Mouse (Mus musculus) liver, adult (tissue): ENCODE results near the gene Mrm3.

ENCODE experiments used
- GATA4 ChIP-seq: IDR thresholded peaks from 2 replicates; pipeline ENCODE4 v1.6.1; 2014; ENCODE audit warnings: mild to moderate bottlenecking, low read length; ENCODE audit not compliant: insufficient replicate concordance

Gene Mrm3

DNA sequence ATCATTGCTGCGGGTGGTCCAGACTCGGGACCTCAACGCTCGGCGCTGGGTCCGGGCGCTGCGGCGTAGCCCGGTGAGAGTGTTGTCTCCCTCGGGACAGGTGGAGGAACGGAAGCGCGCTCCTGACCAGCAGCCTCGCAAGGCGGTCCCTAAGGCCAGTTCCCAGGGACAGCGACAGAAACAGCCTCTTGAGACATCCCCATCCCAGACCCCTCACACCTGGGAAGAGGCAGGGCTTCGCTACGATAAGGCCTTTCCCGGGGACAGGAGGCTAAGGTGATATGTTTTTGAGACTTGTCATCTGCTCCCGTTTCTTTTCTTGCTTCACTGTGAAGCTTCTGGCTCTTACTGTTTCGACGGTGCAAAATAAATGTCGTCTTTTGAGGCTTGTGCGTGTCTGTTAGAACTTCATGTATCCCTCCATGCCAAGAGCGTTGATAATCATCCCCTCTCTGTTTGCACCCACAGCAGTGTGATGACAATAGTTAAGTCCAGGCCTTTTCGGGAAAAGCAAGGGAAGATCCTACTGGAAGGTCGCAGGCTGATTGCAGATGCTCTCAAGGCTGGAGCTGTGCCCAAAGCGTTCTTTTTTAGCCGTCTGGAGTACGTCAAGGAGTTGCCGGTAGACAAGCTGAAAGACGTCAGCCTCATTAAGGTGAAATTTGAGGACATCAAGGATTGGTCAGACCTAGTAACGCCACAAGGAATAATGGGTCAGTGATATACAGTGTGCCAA is 464 bp downstream of the Mrm3 start:
- no peak for TF ChIP-seq GATA4

DNA sequence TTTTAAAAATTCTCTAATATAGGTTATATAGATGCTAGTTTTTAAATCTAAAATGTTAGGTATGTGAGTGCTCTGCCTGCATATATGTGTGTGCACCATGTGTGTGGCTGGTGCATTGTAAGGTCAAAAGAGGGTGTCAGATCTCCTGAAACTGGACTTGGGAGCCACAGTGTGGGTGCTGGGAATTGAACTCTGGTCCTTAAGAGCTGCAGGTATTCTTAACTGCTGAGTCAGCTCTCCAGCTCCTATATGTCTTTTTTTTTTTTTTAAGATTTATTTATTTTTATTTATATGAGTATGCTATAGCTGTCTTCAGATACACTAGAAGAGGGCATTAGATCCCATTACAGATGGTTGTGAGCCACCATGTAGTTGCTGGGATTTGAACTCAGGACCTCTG is 2.9 kb downstream of the Mrm3 start:
- TF ChIP-seq GATA4 = no peak

DNA sequence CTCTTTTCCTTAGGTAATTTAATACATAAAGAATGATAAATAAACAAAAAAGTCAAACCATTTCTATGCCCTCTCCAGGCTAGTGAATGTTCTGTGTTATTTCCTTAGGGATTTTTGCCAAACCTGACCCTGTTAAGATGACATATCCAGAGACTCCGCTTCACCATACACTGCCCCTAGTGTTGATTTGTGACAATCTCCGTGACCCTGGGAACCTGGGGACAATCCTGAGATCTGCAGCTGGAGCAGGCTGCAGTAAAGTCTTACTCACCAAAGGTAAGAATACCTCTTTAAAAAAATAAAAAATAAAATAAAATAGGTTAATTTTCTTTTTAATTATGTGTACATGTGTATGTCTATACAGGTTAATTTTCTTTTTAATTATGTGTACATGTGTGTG is 3.7 kb downstream of the Mrm3 start:
- TF ChIP-seq GATA4 = no peak

DNA sequence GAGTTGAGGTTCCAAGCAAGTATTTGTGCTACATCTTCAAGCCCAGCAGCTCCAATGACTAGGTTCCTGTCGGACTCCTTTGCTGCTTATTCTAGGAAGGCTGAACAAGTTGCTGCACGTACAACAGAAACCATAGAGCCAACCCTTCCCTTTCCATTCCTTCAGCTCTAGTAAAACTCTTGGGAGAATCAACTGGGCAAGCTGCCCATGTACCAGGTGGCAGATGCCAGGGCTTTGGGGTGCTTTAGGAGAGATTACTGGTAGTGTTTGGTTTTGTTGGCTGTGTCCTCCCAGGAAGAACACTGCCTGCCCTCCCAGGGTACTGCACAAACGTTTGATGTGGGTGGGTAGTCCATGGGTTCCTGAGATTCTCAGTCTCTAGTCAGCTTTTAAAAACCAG is 8.5 kb downstream of the Mrm3 start:
- no peak for TF ChIP-seq GATA4

DNA sequence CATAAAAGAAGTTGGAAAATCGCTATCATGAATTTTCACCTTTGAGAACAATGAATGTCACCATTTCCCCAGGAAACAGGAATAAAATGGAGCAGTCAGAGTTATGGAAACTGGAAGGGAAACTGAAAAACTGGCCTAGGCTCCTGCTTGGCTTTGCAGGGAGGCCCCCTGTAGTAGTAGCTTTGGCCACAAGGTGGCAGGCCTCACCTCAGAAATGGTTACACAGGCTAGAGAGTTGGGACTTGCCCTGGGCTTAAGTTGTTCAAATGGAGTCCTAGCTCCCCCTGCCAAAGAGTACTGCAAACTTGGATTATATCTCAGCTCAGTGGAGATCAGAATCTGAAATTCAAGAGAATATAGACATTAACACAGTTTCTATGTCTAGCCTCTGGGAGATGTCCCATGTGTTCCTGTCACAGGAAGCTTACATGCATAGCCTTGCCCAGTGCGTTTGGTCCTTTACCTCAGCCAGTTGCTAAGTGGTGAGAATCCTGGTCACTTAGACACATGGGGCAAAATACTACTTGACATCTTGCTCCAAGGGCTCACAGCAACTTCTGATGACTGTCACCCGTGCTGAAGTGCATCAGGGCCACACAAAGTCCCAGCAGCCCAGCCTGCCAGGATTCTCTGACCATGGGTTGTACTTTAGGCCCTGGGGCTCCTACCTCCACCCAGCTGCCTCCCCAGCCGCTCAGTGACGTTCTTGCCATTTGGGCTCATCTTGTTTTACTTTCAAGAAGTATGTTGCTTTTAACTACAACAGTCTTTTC is 9.8 kb downstream of the Mrm3 start:
- TF ChIP-seq GATA4 = no peak

DNA sequence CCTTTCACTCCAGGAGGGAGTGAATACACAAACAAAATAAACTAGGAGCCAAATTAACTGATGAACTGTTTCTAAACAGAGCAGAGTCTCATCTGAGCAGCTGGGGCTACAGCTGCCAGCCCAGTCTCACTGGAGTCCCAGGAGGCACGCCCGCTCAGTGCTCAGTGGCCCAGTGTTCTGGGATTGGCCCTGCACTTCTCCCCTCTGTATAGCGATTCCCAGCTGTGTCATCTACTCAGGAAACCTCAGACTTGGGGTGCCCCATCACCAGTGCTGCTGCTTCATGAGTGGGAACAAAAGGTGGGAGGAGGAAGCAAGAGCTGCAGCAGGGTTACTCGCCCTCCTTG is 10.4 kb downstream of the Mrm3 start:
- no peak for TF ChIP-seq GATA4

DNA sequence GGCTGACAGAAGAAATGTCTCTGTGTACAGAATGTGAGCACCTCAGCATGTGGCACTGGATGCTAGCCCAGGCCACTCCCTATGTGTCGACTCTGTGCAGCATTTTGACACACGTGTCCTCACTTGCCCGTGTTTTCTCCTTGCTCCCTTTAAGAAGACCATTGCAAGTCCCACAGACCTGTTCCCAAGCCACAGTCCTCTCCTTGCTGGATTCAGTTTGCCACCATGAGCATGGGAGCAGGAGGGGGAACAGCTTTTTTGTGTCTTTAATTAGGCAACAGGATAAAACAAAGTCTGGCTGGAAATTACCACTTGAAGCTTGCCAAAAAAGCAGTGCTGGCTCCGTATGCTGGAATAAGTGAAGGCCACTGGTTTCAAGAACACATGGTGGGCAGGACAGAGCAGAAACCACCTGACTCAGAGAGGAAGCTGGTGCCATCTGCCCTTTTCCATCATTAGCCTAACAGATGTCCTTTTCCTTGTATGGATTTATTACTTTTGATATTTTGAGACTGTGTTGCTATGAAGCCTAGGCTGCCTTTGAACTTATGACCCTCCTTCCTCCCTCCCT is 12.0 kb downstream of the Mrm3 start:
- no peak for TF ChIP-seq GATA4

DNA sequence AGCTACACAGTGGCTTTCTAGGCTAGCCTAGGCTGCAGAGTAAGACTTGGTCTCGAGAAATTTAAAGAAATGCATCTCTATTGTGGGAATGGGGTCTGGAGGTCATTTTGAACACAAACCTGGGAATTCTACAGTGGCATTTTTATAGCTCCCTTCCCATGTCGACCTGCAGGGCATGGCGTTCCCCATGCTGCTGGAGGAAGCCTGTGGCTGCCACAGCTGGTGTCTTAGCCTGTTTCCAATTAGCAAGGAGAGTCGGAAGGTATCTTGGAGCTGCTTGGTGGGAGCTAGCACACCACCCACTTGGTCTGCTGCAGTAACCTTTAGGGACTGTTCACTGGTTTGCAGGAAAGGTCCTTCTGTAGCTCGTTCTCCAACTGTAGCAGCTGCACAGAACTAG is 12.6 kb downstream of the Mrm3 start:
- TF ChIP-seq GATA4 = no peak

DNA sequence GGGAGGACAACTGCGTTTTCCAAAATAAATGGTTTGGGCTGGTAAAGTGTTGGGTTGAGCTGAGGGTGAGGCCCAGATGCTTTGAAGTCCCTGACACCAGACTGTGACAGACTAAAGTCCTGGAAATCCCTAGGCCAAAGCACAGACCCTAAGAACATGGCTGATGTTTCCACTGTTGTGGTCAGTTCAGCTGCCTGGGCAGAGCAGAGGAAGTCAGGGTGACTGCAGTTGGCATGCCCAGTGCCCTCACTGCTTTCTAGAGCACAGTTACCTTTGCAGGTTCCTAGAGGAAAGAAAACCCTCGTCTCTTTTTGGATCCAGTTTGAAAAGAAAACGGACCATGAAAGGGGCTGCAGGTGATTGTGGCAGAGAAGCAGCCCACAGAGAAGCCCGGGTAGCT is 13.9 kb downstream of the Mrm3 start:
- no peak for TF ChIP-seq GATA4

DNA sequence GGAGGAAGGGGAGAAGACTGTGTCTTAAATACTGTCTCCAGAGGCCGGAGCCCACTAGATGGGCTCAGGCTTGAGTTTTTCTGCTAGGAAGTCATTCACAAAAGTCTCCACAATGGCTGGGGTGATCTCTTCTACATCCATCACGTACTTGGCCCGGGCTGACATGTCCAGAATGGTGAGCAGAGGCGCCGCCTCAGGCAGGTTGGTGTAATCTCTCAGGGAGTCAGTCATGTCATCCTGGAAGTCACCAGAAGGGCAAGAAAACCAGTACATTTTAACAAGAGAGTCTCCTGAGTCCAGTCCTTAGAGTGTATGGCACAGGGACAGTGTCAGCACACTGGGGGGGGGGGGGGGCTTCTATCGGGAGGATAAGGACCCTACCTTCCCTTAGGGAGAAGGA is 15.0 kb downstream of the Mrm3 start:
- TF ChIP-seq GATA4 = no peak

DNA sequence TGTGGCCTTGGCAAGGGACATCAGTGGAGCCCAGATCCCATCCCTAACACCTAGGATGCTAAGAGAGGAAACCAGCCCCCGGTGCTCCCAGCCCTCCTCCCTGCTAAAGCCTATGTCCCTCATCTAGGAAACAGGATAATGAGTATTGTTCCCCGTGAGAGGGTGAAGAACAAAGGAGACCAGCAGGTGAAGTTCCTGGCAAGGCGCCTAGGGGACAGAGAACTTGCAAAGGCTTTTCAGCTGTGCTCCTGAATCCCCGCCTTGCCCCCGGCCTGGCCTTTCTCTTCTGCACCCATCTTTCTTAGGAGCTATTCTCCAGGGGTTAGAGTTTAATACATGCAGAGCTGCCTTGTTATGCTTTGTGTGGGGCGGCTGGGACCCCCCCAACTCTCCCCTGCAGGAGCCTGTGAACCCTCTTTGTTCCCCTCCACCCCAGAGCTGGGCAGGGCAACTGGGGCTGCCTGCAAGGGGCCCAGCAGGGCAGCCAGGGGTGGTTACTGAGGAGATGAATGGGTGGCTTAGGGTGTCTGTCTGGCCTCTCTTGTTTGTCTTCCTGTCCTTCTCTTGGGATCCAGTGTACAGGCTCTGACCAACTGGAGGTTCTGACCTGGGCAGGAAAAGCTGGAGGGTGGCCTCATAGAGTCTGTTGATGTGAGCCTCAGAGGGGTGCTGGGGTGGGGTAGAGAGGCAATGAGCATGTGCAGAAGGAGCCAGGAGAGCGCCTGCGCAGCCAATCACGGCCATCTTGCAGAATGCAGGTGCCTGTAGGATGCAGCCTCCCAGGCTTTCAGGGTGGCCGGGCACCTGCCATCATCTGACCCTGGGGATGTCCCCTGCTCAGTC is 16.9 kb downstream of the Mrm3 start:
- TF ChIP-seq GATA4 = no peak

DNA sequence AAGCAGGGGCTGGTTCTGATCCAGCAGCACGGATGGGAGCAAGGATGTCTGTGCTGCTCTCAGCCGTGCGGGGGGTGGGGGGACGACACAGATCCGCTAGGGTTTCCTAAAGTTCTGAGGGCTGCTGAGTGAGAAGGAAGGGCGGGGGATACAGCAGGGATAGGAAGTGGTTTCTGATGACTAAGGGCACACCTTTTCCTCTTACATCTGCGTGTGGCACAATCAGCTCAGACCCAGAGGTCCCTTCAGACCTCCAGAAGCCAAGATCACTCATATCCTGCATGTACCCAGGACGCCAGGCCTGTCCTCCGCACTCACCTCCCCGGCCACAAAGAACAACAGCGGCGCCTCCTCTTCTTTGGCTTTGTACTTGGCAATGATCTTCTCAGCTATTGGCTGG is 17.7 kb downstream of the Mrm3 start:
- peak; percentile 49; the same call in 1 of the 2 replicates for TF ChIP-seq GATA4

DNA sequence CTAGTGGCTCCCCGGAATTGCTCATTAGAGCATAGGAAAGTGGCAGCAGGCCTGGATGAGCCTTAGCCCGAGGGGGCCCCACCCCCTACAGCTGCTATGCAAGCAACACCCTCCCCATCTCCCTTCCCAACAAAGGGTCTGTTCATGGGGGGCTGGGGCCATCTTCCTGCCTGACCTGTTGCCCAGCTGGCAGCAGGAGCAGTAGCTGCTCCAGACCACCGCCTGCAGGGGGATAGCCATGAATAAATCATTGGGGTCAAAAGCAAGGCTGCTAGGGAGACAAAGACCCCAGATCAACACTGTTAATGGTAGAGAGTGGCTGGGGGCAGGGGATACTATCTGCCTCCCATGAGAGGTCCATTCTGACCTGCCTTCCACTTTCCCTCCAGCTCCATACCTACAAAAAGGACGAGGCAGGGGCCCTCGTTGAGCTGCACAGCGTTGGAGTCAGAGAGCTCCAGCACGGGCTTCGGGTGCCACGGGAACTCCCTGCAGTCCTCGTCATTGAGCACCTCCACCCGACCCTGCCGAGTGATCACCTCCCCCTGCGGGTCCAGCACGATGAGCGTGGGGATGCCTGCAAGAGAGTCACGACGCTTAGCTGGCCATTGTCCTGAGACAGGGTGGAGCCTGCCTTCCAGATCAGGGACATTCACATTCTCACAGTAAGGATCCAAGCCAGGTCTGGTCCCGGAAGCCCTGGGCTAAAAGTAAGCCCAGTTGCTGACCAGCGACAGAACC is 19.3 kb downstream of the Mrm3 start:
- TF ChIP-seq GATA4 = no peak

DNA sequence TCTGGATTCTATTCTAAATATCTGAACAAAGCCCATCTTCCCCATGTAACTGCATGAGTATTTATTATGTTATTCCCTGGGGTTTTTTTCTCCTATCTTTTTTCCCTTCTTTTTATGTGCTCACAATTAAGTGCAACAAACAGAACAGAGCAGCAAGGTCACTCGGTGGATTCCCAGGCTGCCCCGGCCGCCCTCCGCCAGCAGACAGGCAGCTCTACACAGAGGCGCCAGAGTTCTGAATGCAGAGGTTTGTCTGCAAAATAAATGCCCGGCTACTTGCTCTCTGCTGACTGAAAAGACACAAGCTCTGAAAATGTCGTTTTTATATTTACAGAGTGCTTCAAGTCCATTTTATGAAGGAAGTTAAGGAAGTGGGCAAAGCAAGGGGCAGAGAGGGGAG is 24.0 kb downstream of the Mrm3 start:
- no peak for TF ChIP-seq GATA4

DNA sequence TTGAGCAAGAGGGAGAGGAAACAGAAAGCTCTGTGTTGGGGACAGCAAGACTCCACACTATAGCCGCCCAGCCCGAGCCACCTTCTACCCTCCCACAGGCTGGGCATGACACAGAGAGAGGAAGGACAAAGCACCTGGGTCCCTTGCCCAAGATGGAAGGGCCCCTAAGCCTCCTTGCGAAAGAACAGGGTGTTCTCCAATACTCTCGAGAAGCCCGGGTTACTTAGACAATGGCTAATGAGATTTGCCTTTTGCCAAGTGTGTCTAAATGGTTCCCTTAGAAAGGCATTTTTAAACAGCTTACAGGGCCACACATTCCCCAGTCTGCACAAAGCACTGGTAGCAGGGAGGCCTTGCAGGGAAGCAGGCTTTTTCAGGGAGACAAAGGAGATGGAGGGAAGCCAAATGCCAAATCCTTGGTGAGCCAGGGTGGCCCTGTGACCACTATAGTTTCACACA is 24.5 kb downstream of the Mrm3 start:
- TF ChIP-seq GATA4 = no peak
